ENCODE assay signal across 11 mouse cellular contexts in genomic region chr3:101653446-101653845, GRCm38 (mm10). TPM values are rescaled to one million over a fixed set of nuclear protein-coding genes. Genes with fewer than 3 reads are reported as not detected.
DNase-seq lines count a peak whose midpoint lies in the region; ATAC-seq and TF ChIP-seq lines count a peak whose summit lies in the region.
"Had no signal": no experiment of that assay in that cellular context is flagged by ENCODE, and none has a peak within 500 bp of the region (broad histone marks: within the 10 kb centered on the region; RNA-seq: fewer than 3 reads in every experiment).

No protein-coding gene starts in this region.

- H3K27me3 ChIP-seq in kidney, postnatal 0 days (ENCODE audit: insufficient read depth, low read length), result no peaks in the 10 kb centered on the region

- no peak overlapping the region for H3K27ac ChIP-seq in kidney, postnatal 0 days
- H3K27ac ChIP-seq: gastrocnemius, adult 2 months; midbrain, embryonic 10.5 days had no signal

- H3K4me1 ChIP-seq in kidney, postnatal 0 days (replicated peaks; ENCODE audit: insufficient read depth, low read length), result no peaks in the 10 kb centered on the region

- H3K4me2 ChIP-seq in kidney, postnatal 0 days (ENCODE audit: low read length), result no peak overlapping the region

- DNase-seq in kidney, postnatal 0 days (ENCODE audit: low spot score), result peak; percentile 21
- DNase-seq in kidney, postnatal 4 days, result no peak
- peak; percentile 56 to 59 for DNase-seq in cerebellum, postnatal 36 days
- DNase-seq in layer of hippocampus, postnatal 25 days (ENCODE audit: extremely low spot score in 1 of 2, low spot score in 1 of 2), result peak; percentile 31 to 36
- peak; percentile 63 for DNase-seq in right cerebral cortex, postnatal 25 days
- no peak for DNase-seq in spleen, postnatal 10 days (ENCODE audit: low spot score in 2 of 2)
- DNase-seq in urinary bladder, adult 18-20 months (ENCODE audit: low spot score in 2 of 2), result no peak
- no peak for DNase-seq in B cell, adult 2 months
- DNase-seq: kidney, postnatal 10 days had no signal

- no peak for TF ChIP-seq CTCF in kidney, postnatal 0 days (IDR thresholded peaks at IDR 0.05; ENCODE audit: low read depth)

- H3K36me3 ChIP-seq in kidney, postnatal 0 days (ENCODE audit: insufficient read depth, low read length), result no peaks in the 10 kb centered on the region
- H3K36me3 ChIP-seq: midbrain, embryonic 10.5 days had no signal

- no peak for ATAC-seq in kidney, postnatal 0 days (replicated peaks; ENCODE audit: low FRiP score, low read depth)

- no peaks in the 10 kb centered on the region for H3K9me3 ChIP-seq in kidney, postnatal 0 days (replicated peaks; ENCODE audit: low read length)
- H3K9me3 ChIP-seq: midbrain, embryonic 10.5 days had no signal

- no peak overlapping the region for H3K4me3 ChIP-seq in kidney, postnatal 0 days (replicated peaks; ENCODE audit: low read depth, low read length)
- H3K4me3 ChIP-seq: gastrocnemius, adult 2 months; midbrain, embryonic 10.5 days had no signal

- WGBS in kidney, postnatal 0 days, result 39% methylated on average over 7 of the region's 7 CpGs

- H3K9ac ChIP-seq in kidney, postnatal 0 days (ENCODE audit: low read depth, low read length), result no peak overlapping the region

RNA-seq across cellular contexts. Expression of gene Atp1a1, which starts 49.0 kb away (rescaled TPM):
- 731 and 809 TPM in 2 replicates for polyA plus RNA-seq in kidney, postnatal 0 days (2015; fragmentation: Nextera tagmentation; extraction: Ambion mirVana)
- total RNA-seq in layer of hippocampus, postnatal 25 days (2021), result 100 to 1,000 TPM; 496 to 507 TPM

Comparison
In these comparisons a context has a peak if more than half of its experiments do, and no peak if none do; other contexts are left out.
1. DNase-seq: peak in kidney, postnatal 0 days (single experiment), cerebellum, postnatal 36 days (2 of 2), layer of hippocampus, postnatal 25 days (2 of 2) and right cerebral cortex, postnatal 25 days (single experiment); none in kidney, postnatal 4 days (0 of 2), spleen, postnatal 10 days (0 of 2), urinary bladder, adult 18-20 months (0 of 2) and B cell, adult 2 months (0 of 2).